Mouse (Mus musculus): ENCODE results near the gene Hoxb3. TPM values are rescaled to one million over a fixed set of nuclear protein-coding genes. Genes with fewer than 3 reads are reported as not detected.
A peak's percentile ranks its signal among the peaks of the same experiment; 100 is the strongest.

Hoxb3 gene
- polyA plus RNA-seq, 1 experiment from 2014 or later, result 3.0 TPM

- H3K9me3 ChIP-seq, result no peaks in the 10 kb centered on the region
- WGBS, result under 1% methylated on average over 49 of the region's 49 CpGs
- H3K27me3 ChIP-seq, result peaks cover 92% of the 10 kb centered on the region
- peak overlapping the region; percentile 4; the same call in 1 of the 2 replicates for H3K9ac ChIP-seq
- no peak for ATAC-seq (ENCODE audit: borderline replicate concordance, extremely low read depth, low FRiP score, low TSS enrichment)
- H3K4me3 ChIP-seq, result peak overlapping the region; percentile 41
- peak overlapping the region; percentile 67 for H3K4me2 ChIP-seq
- H3K4me1 ChIP-seq, result peaks cover 22% of the 10 kb centered on the region
- H3K27ac ChIP-seq, result no peak overlapping the region
- no peaks in the 10 kb centered on the region for H3K36me3 ChIP-seq
These were observed 40.2 kb upstream of the Hoxb3 start for GRCm38 (mm10) chr11:96282795-96283430.

GRCm38 (mm10) chr11:96284041-96284749, 38.9 kb upstream of the Hoxb3 start:
- peak; percentile 47; the same call in 1 of the 2 replicates for ATAC-seq (ENCODE audit: borderline replicate concordance, extremely low read depth, low FRiP score, low TSS enrichment)
- Histone ChIP-seq H3K9ac (peak overlapping the region; percentile 58), H3K4me3 (peak overlapping the region; percentile 41), H3K36me3 (no peaks in the 10 kb centered on the region), H3K27ac (peak overlapping the region; percentile 84), H3K4me2 (peak overlapping the region; percentile 67), H3K27me3 (peaks cover 93% of the 10 kb centered on the region), H3K4me1 (peaks cover 22% of the 10 kb centered on the region), H3K9me3 (no peaks in the 10 kb centered on the region)
- WGBS, result under 1% methylated on average over 48 of the region's 49 CpGs

GRCm38 (mm10) chr11:96284774-96285734, 38.1 kb upstream of the Hoxb3 start:
- H3K9me3 ChIP-seq, result no peaks in the 10 kb centered on the region
- peak overlapping the region; percentile 41 for H3K4me3 ChIP-seq
- H3K36me3 ChIP-seq, result no peaks in the 10 kb centered on the region
- peak overlapping the region; percentile 84 for H3K27ac ChIP-seq
- 2% methylated on average over 29 of the region's 37 CpGs for WGBS
- H3K4me1 ChIP-seq, result peaks cover 22% of the 10 kb centered on the region
- peak overlapping the region; percentile 67 for H3K4me2 ChIP-seq
- H3K9ac ChIP-seq, result peak overlapping the region; percentile 58
- peak; percentile 37; the same call in 1 of the 2 replicates for ATAC-seq (ENCODE audit: borderline replicate concordance, extremely low read depth, low FRiP score, low TSS enrichment)
- peaks cover 93% of the 10 kb centered on the region for H3K27me3 ChIP-seq

- H3K36me3 ChIP-seq, result no peaks in the 10 kb centered on the region
- ATAC-seq (ENCODE audit: borderline replicate concordance, extremely low read depth, low FRiP score, low TSS enrichment), result no peak
- H3K9me3 ChIP-seq, result no peaks in the 10 kb centered on the region
- peaks cover 22% of the 10 kb centered on the region for H3K4me1 ChIP-seq
- H3K4me2 ChIP-seq, result peak within 1 kb of the TSS; percentile 67
- peak within 1 kb of the TSS; percentile 84 for H3K27ac ChIP-seq
- peak within 1 kb of the TSS; percentile 41 for H3K4me3 ChIP-seq
- H3K9ac ChIP-seq, result peak within 1 kb of the TSS; percentile 58
- H3K27me3 ChIP-seq, result peaks cover 93% of the 10 kb centered on the region
- 1% methylated on average over 41 of the region's 43 CpGs for whole genome bisulfite sequencing
These were observed 37.1 kb upstream of the Hoxb3 start, which contains the start of gene Hoxb7 for GRCm38 (mm10) chr11:96285771-96286738. TSS of gene Hoxb7 (plus strand) at chr11:96286623.

GRCm38 (mm10) chr11:96286739-96287385, 36.3 kb upstream of the Hoxb3 start:
- peak overlapping the region; percentile 67 for H3K4me2 ChIP-seq
- peaks cover 22% of the 10 kb centered on the region for H3K4me1 ChIP-seq
- peaks cover 93% of the 10 kb centered on the region for H3K27me3 ChIP-seq
- peak overlapping the region; percentile 1; the same call in 1 of the 2 replicates for H3K27ac ChIP-seq
- under 1% methylated on average over 55 of the region's 55 CpGs for WGBS
- peak overlapping the region; percentile 33 for H3K9ac ChIP-seq
- 0 out of 2 replicates have a peak, but pooled peaks have one; percentile 2 for ATAC-seq (ENCODE audit: borderline replicate concordance, extremely low read depth, low FRiP score, low TSS enrichment)
- no peaks in the 10 kb centered on the region for H3K36me3 ChIP-seq
- no peaks in the 10 kb centered on the region for H3K9me3 ChIP-seq
- H3K4me3 ChIP-seq, result peak overlapping the region; percentile 41

- no peaks in the 10 kb centered on the region for H3K36me3 ChIP-seq
These were observed 35.7 kb upstream of the Hoxb3 start for GRCm38 (mm10) chr11:96287411-96287810.

GRCm38 (mm10) chr11:96288455-96289221, 34.5 kb upstream of the Hoxb3 start:
- Histone ChIP-seq H3K36me3 (no peaks in the 10 kb centered on the region), H3K4me3 (no peak overlapping the region), H3K27me3 (peaks cover 94% of the 10 kb centered on the region), H3K9ac (no peak overlapping the region), H3K27ac (no peak overlapping the region), H3K9me3 (no peaks in the 10 kb centered on the region), H3K4me2 (no peak overlapping the region), H3K4me1 (peaks cover 14% of the 10 kb centered on the region; the same call in 1 of the 2 replicates)
- no peak for ATAC-seq (ENCODE audit: borderline replicate concordance, extremely low read depth, low FRiP score, low TSS enrichment)
- WGBS, result 34% methylated on average over 1 of the region's 1 CpGs

More at GRCm38 (mm10) chr11:96287411-96287810, 35.7 kb upstream of the Hoxb3 start:
- Histone ChIP-seq H3K4me3 (peak overlapping the region; percentile 41), H3K4me2 (peak overlapping the region; percentile 67), H3K4me1 (peaks cover 22% of the 10 kb centered on the region), H3K27ac (no peak overlapping the region), H3K9ac (peak overlapping the region; percentile 33; the same call in 1 of the 2 replicates), H3K27me3 (peaks cover 93% of the 10 kb centered on the region), H3K9me3 (no peaks in the 10 kb centered on the region)
- 9% methylated on average over 9 of the region's 9 CpGs for WGBS
- no peak for ATAC-seq (ENCODE audit: borderline replicate concordance, extremely low read depth, low FRiP score, low TSS enrichment)

- 36% methylated on average over 21 of the region's 21 CpGs for WGBS
- H3K27ac ChIP-seq, result no peak overlapping the region
- peaks cover 97% of the 10 kb centered on the region for H3K27me3 ChIP-seq
- peaks cover 11% of the 10 kb centered on the region; the same call in 1 of the 2 replicates for H3K4me1 ChIP-seq
- no peaks in the 10 kb centered on the region for H3K9me3 ChIP-seq
- no peak overlapping the region for H3K9ac ChIP-seq
- no peaks in the 10 kb centered on the region for H3K36me3 ChIP-seq
- ATAC-seq (ENCODE audit: borderline replicate concordance, extremely low read depth, low FRiP score, low TSS enrichment), result no peak
- no peak overlapping the region for H3K4me2 ChIP-seq
- no peak overlapping the region for H3K4me3 ChIP-seq
These were observed 33.8 kb upstream of the Hoxb3 start for GRCm38 (mm10) chr11:96289293-96289692.

GRCm38 (mm10) chr11:96289837-96290236, 33.3 kb upstream of the Hoxb3 start:
- Histone ChIP-seq H3K4me3 (no peak overlapping the region), H3K36me3 (no peaks in the 10 kb centered on the region), H3K9me3 (no peaks in the 10 kb centered on the region), H3K27ac (no peak overlapping the region), H3K27me3 (peaks cover 97% of the 10 kb centered on the region), H3K4me1 (peaks cover 15% of the 10 kb centered on the region), H3K9ac (no peak overlapping the region), H3K4me2 (no peak overlapping the region)
- 37% methylated on average over 6 of the region's 6 CpGs for WGBS
- ATAC-seq (ENCODE audit: borderline replicate concordance, extremely low read depth, low FRiP score, low TSS enrichment), result no peak

All from lung, embryonic 15.5 days (tissue).